Mouse (Mus musculus): ENCODE results near the gene Ccser2.
A peak's percentile ranks its signal among the peaks of the same experiment; 100 is the strongest.

Ccser2 gene

GRCm38 (mm10) chr14:36868769-36869362 lies 99.7 kb downstream of the Ccser2 start:
- no peak for DNase-seq (ENCODE audit: low read depth)

- DNase-seq (ENCODE audit: low read depth): peak; percentile 89
Observed at GRCm38 (mm10) chr14:36866966-36867700, 101.4 kb downstream of the Ccser2 start.

GRCm38 (mm10) chr14:36863877-36864489 lies 104.6 kb downstream of the Ccser2 start:
- DNase-seq (ENCODE audit: low read depth): peak; percentile 92

GRCm38 (mm10) chr14:36862387-36862786 lies 106.2 kb downstream of the Ccser2 start:
- peak; percentile 73 for DNase-seq (ENCODE audit: low read depth)

GRCm38 (mm10) chr14:36858932-36859331 lies 109.6 kb downstream of the Ccser2 start:
- DNase-seq (ENCODE audit: low read depth): no peak

GRCm38 (mm10) chr14:36852972-36853371 lies 115.6 kb downstream of the Ccser2 start:
- DNase-seq (ENCODE audit: low read depth): peak; percentile 36

- DNase-seq (ENCODE audit: low read depth): no peak
Observed at GRCm38 (mm10) chr14:36848860-36849259, 119.7 kb downstream of the Ccser2 start.

All from NIH3T3 (cell line).